ENCODE assay signal across 14 mouse cellular contexts in genomic region chr5:122070963-122071800, GRCm38 (mm10). TPM values are rescaled to one million over a fixed set of nuclear protein-coding genes. Genes with fewer than 3 reads are reported as not detected.
DNase-seq lines count a peak whose midpoint lies in the region; ATAC-seq lines count a peak whose summit lies in the region.
"Had no signal": no experiment of that assay in that cellular context is flagged by ENCODE, and none has a peak within 500 bp of the region (broad histone marks: within the 10 kb centered on the region; RNA-seq: fewer than 3 reads in every experiment).

No protein-coding gene starts in this region.

- no peak overlapping the region for H3K4me3 ChIP-seq in heart, embryonic 13.5 days
- H3K4me3 ChIP-seq in midbrain, embryonic 14.5 days (replicated peaks; ENCODE audit: low read depth, low read length): no peak overlapping the region
- H3K4me3 ChIP-seq: embryonic facial prominence, embryonic 15.5 days; limb, embryonic 12.5 days had no signal

- peaks cover 1% of the 10 kb centered on the region; the same call in 1 of the 2 replicates for H3K9me3 ChIP-seq in heart, embryonic 13.5 days
- no peaks in the 10 kb centered on the region for H3K9me3 ChIP-seq in midbrain, embryonic 14.5 days (ENCODE audit: control insufficient read depth, low read length)
- H3K9me3 ChIP-seq: embryonic facial prominence, embryonic 15.5 days; limb, embryonic 12.5 days had no signal

- WGBS in heart, embryonic 13.5 days: 30% methylated on average over 16 of the region's 16 CpGs
- 85% methylated on average over 16 of the region's 16 CpGs for WGBS in midbrain, embryonic 14.5 days

- peaks cover 33% of the 10 kb centered on the region for H3K4me1 ChIP-seq in heart, embryonic 13.5 days
- H3K4me1 ChIP-seq in midbrain, embryonic 14.5 days (ENCODE audit: control insufficient read depth, insufficient read depth, low read length): no peaks in the 10 kb centered on the region
- H3K4me1 ChIP-seq: embryonic facial prominence, embryonic 15.5 days; limb, embryonic 12.5 days had no signal

- peak overlapping the region; percentile 91 for H3K27ac ChIP-seq in heart, embryonic 13.5 days (replicated peaks)
- no peak overlapping the region for H3K27ac ChIP-seq in midbrain, embryonic 14.5 days (replicated peaks; ENCODE audit: low read depth, low read length)
- H3K27ac ChIP-seq: embryonic facial prominence, embryonic 15.5 days; limb, embryonic 12.5 days had no signal

- H3K36me3 ChIP-seq in heart, embryonic 13.5 days: no peaks in the 10 kb centered on the region
- no peaks in the 10 kb centered on the region for H3K36me3 ChIP-seq in midbrain, embryonic 14.5 days (ENCODE audit: control insufficient read depth, insufficient read depth, low read length)
- H3K36me3 ChIP-seq: embryonic facial prominence, embryonic 15.5 days; limb, embryonic 12.5 days had no signal

- peak; percentile 51; the same call in 1 of the 2 replicates for ATAC-seq in heart, embryonic 13.5 days (ENCODE audit: extremely low read depth, insufficient number of reproducible peaks, low FRiP score, low TSS enrichment)
- no peak for ATAC-seq in midbrain, embryonic 14.5 days (ENCODE audit: low FRiP score, low TSS enrichment)

- peak overlapping the region; percentile 32; the same call in 1 of the 2 replicates for H3K4me2 ChIP-seq in heart, embryonic 13.5 days
- H3K4me2 ChIP-seq in midbrain, embryonic 14.5 days (ENCODE audit: low read length): no peak overlapping the region
- H3K4me2 ChIP-seq: embryonic facial prominence, embryonic 15.5 days; limb, embryonic 12.5 days had no signal

- H3K27me3 ChIP-seq in heart, embryonic 13.5 days (replicated peaks): no peaks in the 10 kb centered on the region
- H3K27me3 ChIP-seq in midbrain, embryonic 14.5 days (ENCODE audit: control insufficient read depth, insufficient read depth, low read length): no peaks in the 10 kb centered on the region
- H3K27me3 ChIP-seq: embryonic facial prominence, embryonic 15.5 days had no signal

- intact Hi-C loops in heart, postnatal 25 days (cut with DNase I): no loop called here

- H3K9ac ChIP-seq in heart, embryonic 13.5 days: peak overlapping the region; percentile 68
- H3K9ac ChIP-seq in midbrain, embryonic 14.5 days (replicated peaks; ENCODE audit: low read length): no peak overlapping the region
- H3K9ac ChIP-seq: embryonic facial prominence, embryonic 15.5 days; limb, embryonic 12.5 days had no signal

- DNase-seq in heart, adult 11 months: peak; percentile 96
- no peak for DNase-seq in heart, postnatal 25 days (ENCODE audit: low spot score)
- peak; percentile 23 for DNase-seq in right cerebral cortex, postnatal 25 days
- no peak for DNase-seq in right cerebral cortex, postnatal 36 days (ENCODE audit: low spot score in 2 of 2)
- DNase-seq in adipocyte (ENCODE audit: low spot score): no peak
- no peak for DNase-seq in MN1 (ENCODE audit: low spot score)
- DNase-seq in midbrain, embryonic 14.5 days: no peak
- DNase-seq: B cell, adult 2 months; cerebellum, adult 2 months; right cerebral cortex, adult 18-20 months had no signal

RNA-seq across cellular contexts. Expression of gene Cux2, which starts 21.3 kb away (rescaled TPM):
- 10 to 100 TPM; 23.7 to 29.0 TPM for total RNA-seq in heart, postnatal 25 days (2021)
- polyA plus RNA-seq in heart, embryonic 13.5 days (2015; fragmentation: Nextera tagmentation; extraction: Ambion mirVana): 4.5 and 4.8 TPM in 2 replicates
- polyA plus RNA-seq in midbrain, embryonic 14.5 days (2014; fragmentation: Nextera tagmentation; extraction: Ambion mirVana): 25.5 and 28.8 TPM in 2 replicates

RNA-seq across cellular contexts. Expression of gene Myl2, which starts 29.6 kb away (rescaled TPM):
- total RNA-seq in heart, postnatal 25 days (2021): over 10,000 TPM; 18,094 to 20,102 TPM
- 7,724 and 9,145 TPM in 2 replicates for polyA plus RNA-seq in heart, embryonic 13.5 days (2015; fragmentation: Nextera tagmentation; extraction: Ambion mirVana)
- 1.9 and 3.0 TPM in 2 replicates for polyA plus RNA-seq in midbrain, embryonic 14.5 days (2014; fragmentation: Nextera tagmentation; extraction: Ambion mirVana)
- polyA plus RNA-seq: intestine, embryonic 14.5 days had no signal

Comparison
In these comparisons a context has a peak if more than half of its experiments do, and no peak if none do; other contexts are left out.
1. DNase-seq: peak in heart, adult 11 months (single experiment) and right cerebral cortex, postnatal 25 days (single experiment); none in heart, postnatal 25 days (single experiment), right cerebral cortex, postnatal 36 days (0 of 2), adipocyte (single experiment), MN1 (single experiment) and midbrain, embryonic 14.5 days (single experiment).
2. RNA of gene Myl2, which starts 29.6 kb away (polyA plus RNA-seq): 7,724 to 9,145 TPM in heart, embryonic 13.5 days; 1.9 to 3.0 TPM in midbrain, embryonic 14.5 days; every median in the first group is over 1,000 times any median in the second.